Mouse (Mus musculus) intestine, embryonic 15.5 days (tissue): Measurements from ENCODE around the gene Slc22a23. TPM values are rescaled to one million over a fixed set of nuclear protein-coding genes. Genes with fewer than 3 reads are reported as not detected.
"Not testable (repeated sequence)": the region's sequence is repeated elsewhere in the genome, so short reads cannot be mapped to it uniquely, and the experiment has no call there.

Experiments used
- ATAC-seq: fragments of 200-750 bp; cut with Nextera tagmentation; 2 replicates; pipeline ENCODE4 v1.8.0; 2017; ENCODE audit warnings: moderate TSS enrichment, moderate library complexity
- H3K27ac ChIP-seq: fragments of 300-500 bp; sonication (generic); 2 replicates; pipeline ENCODE4 v1.5.1; 2015; ENCODE audit warnings: mild to moderate bottlenecking, inconsistent platforms
- H3K27me3 ChIP-seq: fragments of 300-500 bp; sonication (generic); replicated peaks from 2 replicates; pipeline ENCODE4 v1.6.1; 2015; ENCODE audit warnings: inconsistent platforms
- H3K36me3 ChIP-seq: fragments of 300-500 bp; sonication (generic); 2 replicates; pipeline ENCODE4 v1.6.1; 2015; ENCODE audit warnings: inconsistent platforms
- H3K4me1 ChIP-seq: fragments of 300-500 bp; sonication (generic); replicated peaks from 2 replicates; pipeline ENCODE4 v1.6.1; 2015; ENCODE audit warnings: inconsistent platforms
- H3K4me2 ChIP-seq: fragments of 300-500 bp; sonication (generic); replicated peaks from 2 replicates; pipeline ENCODE4 v1.6.1; 2015; ENCODE audit warnings: mild to moderate bottlenecking, inconsistent platforms
- H3K4me3 ChIP-seq: fragments of 300-500 bp; sonication (generic); replicated peaks from 2 replicates; pipeline ENCODE4 v1.5.1; 2015; ENCODE audit warnings: inconsistent platforms
- H3K9ac ChIP-seq: fragments of 300-500 bp; sonication (generic); 2 replicates; pipeline ENCODE4 v1.6.1; 2015; ENCODE audit warnings: inconsistent platforms
- H3K9me3 ChIP-seq: fragments of 300-500 bp; sonication (generic); 2 replicates; pipeline ENCODE4 v1.6.1; 2016; ENCODE audit warnings: inconsistent platforms
- WGBS: fragments of 180-500 bp; shearing (Covaris S2); methylation state at CpG from one replicate; pipeline ENCODE4 v1.1.7; 2015; 5-methylcytosine and 5-hydroxymethylcytosine counted together
- polyA plus RNA-seq: library from polyadenylated mRNA; unstranded; fragments of >200 nt; fragmentation: Nextera tagmentation; extraction: Ambion mirVana; gene quantifications from 2 replicates; pipeline ENCODE4 v1.2.1, GENCODE M21; 2015

Slc22a23 gene
- polyA plus RNA-seq, result 3.2 and 3.3 TPM in 2 replicates

GRCm38 (mm10) chr13:34345128-34346085, at the start of gene Slc22a23:
Slc22a23 (minus strand) TSS chr13:34345182.
- Histone ChIP-seq H3K4me3 (peak within 1 kb of the TSS; percentile 81), H3K36me3 (no peaks in the 10 kb centered on the region), H3K27ac (peak within 1 kb of the TSS; percentile 17; the same call in 1 of the 2 replicates), H3K4me1 (peaks cover 25% of the 10 kb centered on the region; the same call in 1 of the 2 replicates), H3K27me3 (peaks cover 3% of the 10 kb centered on the region; the same call in 1 of the 2 replicates), H3K4me2 (peak within 1 kb of the TSS; percentile 98), H3K9me3 (no peaks in the 10 kb centered on the region), H3K9ac (peak within 1 kb of the TSS; percentile 75)
- 3% methylated on average over 51 of the region's 69 CpGs for WGBS
- ATAC-seq, result peak; percentile 90

- H3K4me2 ChIP-seq, ATAC-seq: not testable (repeated sequence)
- 77% methylated on average over 16 of the region's 16 CpGs for WGBS
These were observed 49.3 kb upstream of the Slc22a23 start for GRCm38 (mm10) chr13:34394305-34394704.

GRCm38 (mm10) chr13:34392376-34392775, 47.4 kb upstream of the Slc22a23 start:
- no peak overlapping the region for H3K4me2 ChIP-seq
- 60% methylated on average over 7 of the region's 7 CpGs for WGBS
- H3K4me3 ChIP-seq, result no peak overlapping the region

More at GRCm38 (mm10) chr13:34394305-34394704, 49.3 kb upstream of the Slc22a23 start:
- not testable (repeated sequence) for H3K27me3 ChIP-seq, H3K4me1 ChIP-seq, H3K9me3 ChIP-seq, H3K4me3 ChIP-seq, H3K27ac ChIP-seq, H3K36me3 ChIP-seq, H3K9ac ChIP-seq

GRCm38 (mm10) chr13:34388219-34388618, 43.2 kb upstream of the Slc22a23 start:
- WGBS, result 77% methylated on average over 5 of the region's 5 CpGs
- no peak overlapping the region for H3K9ac ChIP-seq
- no peaks in the 10 kb centered on the region for H3K27me3 ChIP-seq
- no peak overlapping the region for H3K27ac ChIP-seq
- H3K9me3 ChIP-seq, result no peaks in the 10 kb centered on the region
- H3K4me1 ChIP-seq, result no peaks in the 10 kb centered on the region
- no peaks in the 10 kb centered on the region for H3K36me3 ChIP-seq
- ATAC-seq, result no peak
- no peak overlapping the region for H3K4me2 ChIP-seq
- H3K4me3 ChIP-seq, result no peak overlapping the region

More at GRCm38 (mm10) chr13:34392376-34392775, 47.4 kb upstream of the Slc22a23 start:
- H3K4me1 ChIP-seq, result no peaks in the 10 kb centered on the region
- H3K27ac ChIP-seq, result no peak overlapping the region
- no peak for ATAC-seq
- H3K9me3 ChIP-seq, result no peaks in the 10 kb centered on the region
- H3K36me3 ChIP-seq, result no peaks in the 10 kb centered on the region
- H3K27me3 ChIP-seq, result no peaks in the 10 kb centered on the region
- no peak overlapping the region for H3K9ac ChIP-seq

GRCm38 (mm10) chr13:34383416-34383815, 38.4 kb upstream of the Slc22a23 start:
- 53% methylated on average over 3 of the region's 3 CpGs for WGBS
- H3K36me3 ChIP-seq, result no peaks in the 10 kb centered on the region
- ATAC-seq, result no peak

GRCm38 (mm10) chr13:34378926-34379325, 33.9 kb upstream of the Slc22a23 start:
- WGBS, result 95% methylated on average over 3 of the region's 3 CpGs
- no peaks in the 10 kb centered on the region for H3K36me3 ChIP-seq
- no peak overlapping the region for H3K4me3 ChIP-seq
- no peak for ATAC-seq
- no peak overlapping the region for H3K9ac ChIP-seq
- no peak overlapping the region for H3K27ac ChIP-seq
- H3K27me3 ChIP-seq, result no peaks in the 10 kb centered on the region
- no peak overlapping the region for H3K4me2 ChIP-seq
- H3K9me3 ChIP-seq, result no peaks in the 10 kb centered on the region
- H3K4me1 ChIP-seq, result no peaks in the 10 kb centered on the region

More at GRCm38 (mm10) chr13:34383416-34383815, 38.4 kb upstream of the Slc22a23 start:
- Histone ChIP-seq H3K9me3 (no peaks in the 10 kb centered on the region), H3K4me3 (no peak overlapping the region), H3K27me3 (no peaks in the 10 kb centered on the region), H3K4me1 (no peaks in the 10 kb centered on the region), H3K9ac (no peak overlapping the region), H3K4me2 (no peak overlapping the region), H3K27ac (no peak overlapping the region)

- Histone ChIP-seq H3K27me3 (no peaks in the 10 kb centered on the region), H3K9ac (no peak overlapping the region), H3K9me3 (no peaks in the 10 kb centered on the region), H3K4me3 (no peak overlapping the region), H3K4me2 (no peak overlapping the region), H3K36me3 (no peaks in the 10 kb centered on the region), H3K4me1 (no peaks in the 10 kb centered on the region), H3K27ac (no peak overlapping the region)
- 77% methylated on average over 4 of the region's 4 CpGs for WGBS
- no peak for ATAC-seq
These were observed 30.2 kb upstream of the Slc22a23 start for GRCm38 (mm10) chr13:34375145-34375544.

GRCm38 (mm10) chr13:34372870-34373478, 28.0 kb upstream of the Slc22a23 start:
- H3K36me3 ChIP-seq, result no peaks in the 10 kb centered on the region
- no peak for ATAC-seq
- 91% methylated on average over 5 of the region's 5 CpGs for WGBS
- no peak overlapping the region for H3K4me2 ChIP-seq
- H3K9ac ChIP-seq, result no peak overlapping the region
- no peaks in the 10 kb centered on the region for H3K9me3 ChIP-seq
- H3K4me1 ChIP-seq, result no peaks in the 10 kb centered on the region
- no peak overlapping the region for H3K4me3 ChIP-seq
- no peak overlapping the region for H3K27ac ChIP-seq
- H3K27me3 ChIP-seq, result no peaks in the 10 kb centered on the region

- no peak overlapping the region for H3K27ac ChIP-seq
- no peak overlapping the region for H3K4me2 ChIP-seq
- no peaks in the 10 kb centered on the region for H3K4me1 ChIP-seq
- no peaks in the 10 kb centered on the region for H3K36me3 ChIP-seq
- ATAC-seq, result no peak
- WGBS, result 87% methylated on average over 6 of the region's 6 CpGs
- H3K27me3 ChIP-seq, result no peaks in the 10 kb centered on the region
- H3K4me3 ChIP-seq, result no peak overlapping the region
- no peaks in the 10 kb centered on the region for H3K9me3 ChIP-seq
- H3K9ac ChIP-seq, result no peak overlapping the region
These were observed 27.2 kb upstream of the Slc22a23 start for GRCm38 (mm10) chr13:34371951-34372869.

- Histone ChIP-seq H3K27me3 (no peaks in the 10 kb centered on the region), H3K4me2 (no peak overlapping the region), H3K9me3 (no peaks in the 10 kb centered on the region), H3K27ac (no peak overlapping the region), H3K9ac (no peak overlapping the region), H3K4me1 (no peaks in the 10 kb centered on the region), H3K36me3 (no peaks in the 10 kb centered on the region), H3K4me3 (no peak overlapping the region)
- 79% methylated on average over 4 of the region's 4 CpGs for WGBS
- ATAC-seq, result no peak
These were observed 25.4 kb upstream of the Slc22a23 start for GRCm38 (mm10) chr13:34370281-34370825.

- H3K4me1 ChIP-seq, result no peaks in the 10 kb centered on the region
- WGBS, result 71% methylated on average over 1 of the region's 1 CpGs
- no peak overlapping the region for H3K4me3 ChIP-seq
- H3K27ac ChIP-seq, result no peak overlapping the region
- H3K27me3 ChIP-seq, result no peaks in the 10 kb centered on the region
- H3K9ac ChIP-seq, result no peak overlapping the region
- H3K36me3 ChIP-seq, result no peaks in the 10 kb centered on the region
- ATAC-seq, result no peak
- no peaks in the 10 kb centered on the region for H3K9me3 ChIP-seq
- H3K4me2 ChIP-seq, result no peak overlapping the region
These were observed 20.2 kb upstream of the Slc22a23 start for GRCm38 (mm10) chr13:34365226-34365625.
